Mouse (Mus musculus): ENCODE measurements around the gene Csnk1e. TPM values are rescaled to one million over a fixed set of nuclear protein-coding genes. Genes with fewer than 3 reads are reported as not detected.

Gene Csnk1e
- total and polyA plus RNA-seq, 3 experiments = 10.4 to 46.7 (median 16.8) TPM

- TF ChIP-seq ZKSCAN1 (IDR thresholded peaks at IDR 0.05; ENCODE audit: borderline replicate concordance, low read depth, low read length) (no peak), MAX (IDR thresholded peaks at IDR 0.05; ENCODE audit: low read length) (no peak), USF1 (IDR thresholded peaks at IDR 0.05; ENCODE audit: low read depth, low read length) (no peak), TCF12 (IDR thresholded peaks at IDR 0.05; ENCODE audit: low read depth, low read length) (no peak), UBTF (IDR thresholded peaks at IDR 0.05; ENCODE audit: low read depth, low read length) (no peak), CTCF (conservative IDR thresholded peaks at IDR 0.05 in 1 of 2, IDR thresholded peaks at IDR 0.05 in 1 of 2; ENCODE audit: low read depth in 2 of 2, low read length in 2 of 2) (peak in 1 of 2 experiments; percentile 38; a peak in 2 of 4 replicates)
- dilution Hi-C loops (cut with MboI; ENCODE audit: extremely low pct_ligation_motif_present, extremely low pct_unique_long_range_greater_than_20kb, low sequenced_read_pairs) (no loop called here), in situ Hi-C loops (cut with MboI; ENCODE audit: low pct_ligation_motif_present, low pct_unique_long_range_greater_than_20kb, low sequenced_read_pairs) (no loop called here)
- Histone ChIP-seq H3K9me3 (replicated peaks; ENCODE audit: low read length) (peaks cover 22% of the 10 kb centered on the region), H3K27me3 (replicated peaks) (peaks cover 32% of the 10 kb centered on the region), H3K79me2 (replicated peaks; ENCODE audit: control insufficient read depth, extremely low read depth, insufficient read depth, poor library complexity, severe bottlenecking) (no peaks in the 10 kb centered on the region), H3K9ac (ENCODE audit: insufficient read depth, low read depth) (no peak overlapping the region), H3K27ac (ENCODE audit: insufficient read depth, low read depth) (no peak overlapping the region), H3K36me3 (replicated peaks in 1 of 2; ENCODE audit: control insufficient read depth in 1 of 2, insufficient read depth in 1 of 2, low read length in 1 of 2) (no peaks in the 10 kb centered on the region), H3K4me1 (ENCODE audit: control insufficient read depth in 1 of 2, insufficient read depth in 2 of 2) (no peaks in the 10 kb centered on the region), H3K4me2 (ENCODE audit: insufficient read depth, low read depth, poor library complexity, severe bottlenecking) (no peak overlapping the region), H3K4me3 (replicated peaks in 1 of 3; ENCODE audit: low read depth in 2 of 3, low read length in 2 of 3, poor library complexity in 1 of 3) (no peak overlapping the region)
- DNase-seq (ENCODE audit: extremely low read depth) = no peak
Measured at GRCm38 (mm10) chr15:79473638-79474355, 18.4 kb upstream of the Csnk1e start.

- Histone ChIP-seq H3K4me2 (ENCODE audit: insufficient read depth, low read depth, poor library complexity, severe bottlenecking) (no peak overlapping the region), H3K4me1 (ENCODE audit: control insufficient read depth in 1 of 2, insufficient read depth in 2 of 2) (no peaks in the 10 kb centered on the region), H3K9me3 (replicated peaks; ENCODE audit: low read length) (peaks cover 22% of the 10 kb centered on the region), H3K27me3 (replicated peaks) (peaks cover 26% of the 10 kb centered on the region), H3K4me3 (replicated peaks in 1 of 3; ENCODE audit: low read depth in 2 of 3, low read length in 2 of 3, poor library complexity in 1 of 3) (no peak overlapping the region), H3K27ac (ENCODE audit: insufficient read depth, low read depth) (no peak overlapping the region), H3K36me3 (replicated peaks in 1 of 2; ENCODE audit: control insufficient read depth in 1 of 2, insufficient read depth in 1 of 2, low read length in 1 of 2) (no peaks in the 10 kb centered on the region), H3K9ac (ENCODE audit: insufficient read depth, low read depth) (no peak overlapping the region), H3K79me2 (replicated peaks; ENCODE audit: control insufficient read depth, extremely low read depth, insufficient read depth, poor library complexity, severe bottlenecking) (no peaks in the 10 kb centered on the region)
- dilution Hi-C loops (cut with MboI; ENCODE audit: extremely low pct_ligation_motif_present, extremely low pct_unique_long_range_greater_than_20kb, low sequenced_read_pairs) (no loop called here), in situ Hi-C loops (cut with MboI; ENCODE audit: low pct_ligation_motif_present, low pct_unique_long_range_greater_than_20kb, low sequenced_read_pairs) (no loop called here)
- TF ChIP-seq ZMIZ1 (IDR thresholded peaks at IDR 0.05; ENCODE audit: low read depth, low read length) (no peak), CTCF (conservative IDR thresholded peaks at IDR 0.05 in 1 of 2, IDR thresholded peaks at IDR 0.05 in 1 of 2; ENCODE audit: low read depth in 2 of 2, low read length in 2 of 2) (peak in 1 of 2 experiments; percentile 18; a peak in 1 of 4 replicates), SIN3A (IDR thresholded peaks at IDR 0.05; ENCODE audit: low read length) (no peak)
- DNase-seq (ENCODE audit: extremely low read depth) = no peak
Measured at GRCm38 (mm10) chr15:79473042-79473441, 17.7 kb upstream of the Csnk1e start.

- H3K4me3 ChIP-seq (replicated peaks in 1 of 3; ENCODE audit: low read depth in 2 of 3, low read length in 2 of 3, poor library complexity in 1 of 3) = no peak overlapping the region
- no peak overlapping the region for H3K4me2 ChIP-seq (ENCODE audit: insufficient read depth, low read depth, poor library complexity, severe bottlenecking)
- H3K27me3 ChIP-seq (replicated peaks) = peaks cover 19% of the 10 kb centered on the region
- H3K79me2 ChIP-seq (replicated peaks; ENCODE audit: control insufficient read depth, extremely low read depth, insufficient read depth, poor library complexity, severe bottlenecking) = no peaks in the 10 kb centered on the region
- TF ChIP-seq POLR2A (IDR thresholded peaks at IDR 0.05; ENCODE audit: low read depth, low read length) (no peak), ETS1 (conservative IDR thresholded peaks at IDR 0.05; ENCODE audit: low read depth, low read length) (no peak), USF1 (IDR thresholded peaks at IDR 0.05; ENCODE audit: low read depth, low read length) (no peak), USF2 (conservative IDR thresholded peaks at IDR 0.05; ENCODE audit: low read depth, low read length) (no peak), TBP (conservative IDR thresholded peaks at IDR 0.05; ENCODE audit: low read depth, low read length) (no peak), PAX5 (IDR thresholded peaks at IDR 0.05; ENCODE audit: low read length) (no peak), SIN3A (IDR thresholded peaks at IDR 0.05; ENCODE audit: low read length) (no peak), ZC3H11A (IDR thresholded peaks at IDR 0.05; ENCODE audit: low read depth, low read length) (no peak), TCF12 (IDR thresholded peaks at IDR 0.05; ENCODE audit: low read depth, low read length) (no peak), NELFE (IDR thresholded peaks at IDR 0.05; ENCODE audit: low read depth, low read length) (no peak), MYC (IDR thresholded peaks at IDR 0.05; ENCODE audit: low read depth, low read length) (no peak), JUND (conservative IDR thresholded peaks at IDR 0.05; ENCODE audit: low read depth, low read length) (no peak), ZKSCAN1 (IDR thresholded peaks at IDR 0.05; ENCODE audit: borderline replicate concordance, low read depth, low read length) (no peak), RCOR1 (conservative IDR thresholded peaks at IDR 0.05; ENCODE audit: low read depth, low read length) (no peak), GABPA (IDR thresholded peaks at IDR 0.05; ENCODE audit: insufficient replicate concordance, low read depth, low read length) (no peak), KAT2A (IDR thresholded peaks at IDR 0.05; ENCODE audit: insufficient replicate concordance, low read length) (no peak), CHD2 (IDR thresholded peaks at IDR 0.05; ENCODE audit: low read length) (no peak), BHLHE40 (IDR thresholded peaks at IDR 0.05; ENCODE audit: low read depth, low read length) (no peak)
- no peak for DNase-seq (ENCODE audit: extremely low read depth)
- peaks cover 22% of the 10 kb centered on the region for H3K9me3 ChIP-seq (replicated peaks; ENCODE audit: low read length)
- H3K4me1 ChIP-seq (ENCODE audit: control insufficient read depth in 1 of 2, insufficient read depth in 2 of 2) = peaks cover 5 to 6% of the 10 kb centered on the region in 2 experiments; a peak in 3 of 4 replicates
- in situ Hi-C loops (cut with MboI; ENCODE audit: low pct_ligation_motif_present, low pct_unique_long_range_greater_than_20kb, low sequenced_read_pairs) = no loop called here
- dilution Hi-C loops (cut with MboI; ENCODE audit: extremely low pct_ligation_motif_present, extremely low pct_unique_long_range_greater_than_20kb, low sequenced_read_pairs) = no loop called here
- H3K9ac ChIP-seq (ENCODE audit: insufficient read depth, low read depth) = no peak overlapping the region
- H3K27ac ChIP-seq (ENCODE audit: insufficient read depth, low read depth) = no peak overlapping the region
- H3K36me3 ChIP-seq (replicated peaks in 1 of 2; ENCODE audit: control insufficient read depth in 1 of 2, insufficient read depth in 1 of 2, low read length in 1 of 2) = no peaks in the 10 kb centered on the region
Measured at GRCm38 (mm10) chr15:79471095-79471494, 15.7 kb upstream of the Csnk1e start.
